8 mouse cellular contexts compared by ENCODE assay signal in the genomic region with DNA sequence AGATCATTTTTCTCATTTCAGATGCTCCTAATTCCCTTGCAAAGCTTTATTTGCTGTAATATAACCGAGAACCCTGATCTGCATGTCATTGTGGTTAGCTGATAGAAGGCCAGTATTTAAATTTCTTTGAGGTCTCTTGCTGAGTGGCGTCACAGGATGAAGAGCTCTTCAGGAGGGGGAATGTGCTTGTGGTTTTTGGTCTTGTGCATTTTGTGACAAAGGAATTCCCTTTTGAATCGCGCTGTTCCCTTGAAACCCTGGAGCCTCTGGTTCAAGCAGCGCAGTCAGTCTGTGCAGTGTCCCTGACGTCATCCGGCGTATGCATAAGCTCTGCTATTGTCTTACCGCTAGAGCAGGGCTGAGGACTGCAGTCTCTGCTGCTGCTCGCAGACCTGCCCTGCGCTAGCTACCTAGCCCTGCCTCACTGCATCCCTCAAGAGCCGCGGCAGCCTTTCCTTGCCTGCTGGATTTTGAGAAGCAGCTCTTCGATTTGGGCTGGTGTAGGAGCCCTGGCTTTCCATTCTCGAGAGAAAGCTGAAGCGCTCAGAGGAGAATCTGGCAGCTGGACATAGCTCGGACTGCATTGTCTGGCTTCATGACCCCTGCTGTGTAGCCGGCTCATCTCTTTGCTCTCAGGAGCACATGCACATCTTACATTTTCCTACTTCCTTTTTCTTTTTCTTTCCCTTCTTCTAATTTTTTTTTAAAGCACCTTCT. TPM values are rescaled to one million over a fixed set of nuclear protein-coding genes. Genes with fewer than 3 reads are reported as not detected.
DNase-seq lines count a peak whose midpoint lies in the region; ATAC-seq and TF ChIP-seq lines count a peak whose summit lies in the region.

No protein-coding gene starts in this region.

- peak in 1 of 2 experiments; percentile 54; a peak in 2 of 4 replicates for TF ChIP-seq POLR2A in MEL (IDR thresholded peaks at IDR 0.05; ENCODE audit: control insufficient read depth in 1 of 2, insufficient read depth in 1 of 2, low read depth in 1 of 2, low read length in 2 of 2, poor library complexity in 1 of 2)
- TF ChIP-seq POLR2A in thymus, adult 2 months (IDR thresholded peaks at IDR 0.05; ENCODE audit: control insufficient read depth, extremely low read depth, insufficient read depth, low read length, poor library complexity): no peak

- peak; percentile 99 for ATAC-seq in forebrain, embryonic 11.5 days (replicated peaks; ENCODE audit: low FRiP score)
- ATAC-seq in lung, embryonic 16.5 days (ENCODE audit: low read depth): peak; percentile 93

- peak; percentile 67 to 73 for TF ChIP-seq EP300 in MEL (IDR thresholded peaks at IDR 0.05; ENCODE audit: low read depth in 1 of 2, low read length in 2 of 2)

- TF ChIP-seq CTCF in MEL (IDR thresholded peaks at IDR 0.05 in 2 of 3, conservative IDR thresholded peaks at IDR 0.05 in 1 of 3; ENCODE audit: control insufficient read depth in 1 of 3, insufficient read depth in 1 of 3, low read depth in 2 of 3, low read length in 3 of 3, poor library complexity in 1 of 3, severe bottlenecking in 1 of 3): no peak
- TF ChIP-seq CTCF in thymus, adult 2 months (IDR thresholded peaks at IDR 0.05; ENCODE audit: borderline replicate concordance, control insufficient read depth, extremely low read depth, insufficient read depth, low read length, poor library complexity): no peak

- peaks cover 0 to 24% of the 10 kb centered on the region in 2 experiments; a peak in 2 of 4 replicates for H3K36me3 ChIP-seq in MEL (ENCODE audit: control insufficient read depth in 1 of 2, insufficient read depth in 2 of 2, low read length in 2 of 2)
- H3K36me3 ChIP-seq in forebrain, embryonic 11.5 days (ENCODE audit: control insufficient read depth, insufficient read depth, low read length): no peaks in the 10 kb centered on the region
- no peaks in the 10 kb centered on the region for H3K36me3 ChIP-seq in hindbrain, embryonic 10.5 days
- no peaks in the 10 kb centered on the region for H3K36me3 ChIP-seq in lung, embryonic 16.5 days (ENCODE audit: control insufficient read depth, insufficient read depth, low read length)
- H3K36me3 ChIP-seq in thymus, adult 2 months (ENCODE audit: control insufficient read depth, insufficient read depth, low read length): no peaks in the 10 kb centered on the region

- DNase-seq in MEL (ENCODE audit: low read depth, low spot score): peak; percentile 92
- peak; percentile 76 for DNase-seq in c-Kit-positive CD71-negative TER-119-negative erythroid progenitor cells, embryonic 14.5 days (ENCODE audit: low read depth)
- peak; percentile 83 for DNase-seq in forebrain, embryonic 11.5 days (ENCODE audit: low spot score)
- DNase-seq in hindbrain, embryonic 10.5 days (ENCODE audit: low spot score): peak; percentile 87
- peak; percentile 61 to 70 for DNase-seq in layer of hippocampus, postnatal 10 days (ENCODE audit: low spot score in 2 of 2)
- DNase-seq in ovary, adult 18-20 months (ENCODE audit: low spot score): peak; percentile 21
- DNase-seq in thymus, adult 2 months: peak; percentile 50

- peak overlapping the region; percentile 58 for H3K9ac ChIP-seq in MEL (ENCODE audit: control insufficient read depth, low read depth, low read length, poor library complexity, severe bottlenecking)
- H3K9ac ChIP-seq in forebrain, embryonic 11.5 days (ENCODE audit: low read length): peak overlapping the region; percentile 83
- peak overlapping the region; percentile 74 for H3K9ac ChIP-seq in lung, embryonic 16.5 days (ENCODE audit: low read length)

- peak overlapping the region; percentile 84 for H3K27ac ChIP-seq in MEL (ENCODE audit: control insufficient read depth, low read depth, low read length)
- H3K27ac ChIP-seq in forebrain, embryonic 11.5 days (ENCODE audit: low read depth, low read length): peak overlapping the region; percentile 89
- H3K27ac ChIP-seq in hindbrain, embryonic 10.5 days: peak overlapping the region; percentile 96
- peak overlapping the region; percentile 85 for H3K27ac ChIP-seq in lung, embryonic 16.5 days (ENCODE audit: low read length)
- H3K27ac ChIP-seq in thymus, adult 2 months (ENCODE audit: control insufficient read depth, insufficient read depth, low read length): no peak overlapping the region

- no peak for TF ChIP-seq RAD21 in MEL (IDR thresholded peaks at IDR 0.05; ENCODE audit: low read depth, low read length)

- H3K4me1 ChIP-seq in MEL (ENCODE audit: control insufficient read depth in 1 of 2, insufficient read depth in 2 of 2, low read length in 2 of 2): peaks cover 7 to 9% of the 10 kb centered on the region in 2 experiments
- H3K4me1 ChIP-seq in forebrain, embryonic 11.5 days (replicated peaks; ENCODE audit: control insufficient read depth, insufficient read depth, low read length): peaks cover 3% of the 10 kb centered on the region; the same call in 1 of the 2 replicates
- peaks cover 30% of the 10 kb centered on the region for H3K4me1 ChIP-seq in hindbrain, embryonic 10.5 days (replicated peaks)
- H3K4me1 ChIP-seq in lung, embryonic 16.5 days (replicated peaks; ENCODE audit: control insufficient read depth, insufficient read depth, low read length): peaks cover 22% of the 10 kb centered on the region
- peaks cover 2% of the 10 kb centered on the region; the same call in 1 of the 2 replicates for H3K4me1 ChIP-seq in thymus, adult 2 months (replicated peaks; ENCODE audit: control insufficient read depth, insufficient read depth, low read length)

- WGBS in forebrain, embryonic 11.5 days: 1% methylated on average over 18 of the region's 18 CpGs
- 2% methylated on average over 18 of the region's 18 CpGs for WGBS in hindbrain, embryonic 10.5 days
- WGBS in lung, embryonic 16.5 days: 4% methylated on average over 18 of the region's 18 CpGs
- 5% methylated on average over 18 of the region's 18 CpGs for WGBS in thymus, adult 2 months

- peaks cover 30% of the 10 kb centered on the region for H3K79me2 ChIP-seq in MEL (ENCODE audit: control insufficient read depth, insufficient read depth, low read length, poor library complexity)

- no peaks in the 10 kb centered on the region for H3K9me3 ChIP-seq in MEL (replicated peaks; ENCODE audit: insufficient read depth, low read length)
- H3K9me3 ChIP-seq in forebrain, embryonic 11.5 days (ENCODE audit: control insufficient read depth, low read length): no peaks in the 10 kb centered on the region
- no peaks in the 10 kb centered on the region for H3K9me3 ChIP-seq in hindbrain, embryonic 10.5 days
- no peaks in the 10 kb centered on the region for H3K9me3 ChIP-seq in lung, embryonic 16.5 days (ENCODE audit: control insufficient read depth, low read length)

- H3K4me2 ChIP-seq in forebrain, embryonic 11.5 days (ENCODE audit: low read depth, low read length, severe bottlenecking): peak overlapping the region; percentile 75
- H3K4me2 ChIP-seq in lung, embryonic 16.5 days (ENCODE audit: low read depth, low read length): peak overlapping the region; percentile 76

- peak overlapping the region; percentile 58 to 77 for H3K4me3 ChIP-seq in MEL (ENCODE audit: control insufficient read depth in 1 of 2, insufficient read depth in 1 of 2, low read depth in 2 of 2, low read length in 2 of 2)
- peak overlapping the region; percentile 49 for H3K4me3 ChIP-seq in forebrain, embryonic 11.5 days (ENCODE audit: low read depth, low read length)
- H3K4me3 ChIP-seq in hindbrain, embryonic 10.5 days: peak overlapping the region; percentile 62
- peak overlapping the region; percentile 54 for H3K4me3 ChIP-seq in lung, embryonic 16.5 days (ENCODE audit: low read length)
- peak overlapping the region; percentile 6; the same call in 1 of the 2 replicates for H3K4me3 ChIP-seq in thymus, adult 2 months (ENCODE audit: control insufficient read depth, insufficient read depth, low read length)

- no peaks in the 10 kb centered on the region for H3K27me3 ChIP-seq in MEL (ENCODE audit: control insufficient read depth in 1 of 2, insufficient read depth in 2 of 2, low read length in 2 of 2)
- no peaks in the 10 kb centered on the region for H3K27me3 ChIP-seq in forebrain, embryonic 11.5 days (ENCODE audit: control insufficient read depth, insufficient read depth, low read length)
- H3K27me3 ChIP-seq in hindbrain, embryonic 10.5 days (ENCODE audit: insufficient read depth, poor library complexity, severe bottlenecking): no peaks in the 10 kb centered on the region
- H3K27me3 ChIP-seq in lung, embryonic 16.5 days (ENCODE audit: control insufficient read depth, insufficient read depth, low read depth, low read length): no peaks in the 10 kb centered on the region
- H3K27me3 ChIP-seq in thymus, adult 2 months (ENCODE audit: control insufficient read depth, insufficient read depth, low read length): no peaks in the 10 kb centered on the region

TF ChIP-seq in MEL, 35 proteins besides CTCF, POLR2A, EP300 and RAD21 (continues in another document):
- TF ChIP-seq USF2 (IDR thresholded peaks at IDR 0.05; ENCODE audit: borderline replicate concordance in 1 of 2, insufficient read depth in 1 of 2, low read depth in 1 of 2, low read length in 2 of 2): no peak
- peak; percentile 16; the same call in 1 of the 2 replicates for TF ChIP-seq NRF1 (IDR thresholded peaks at IDR 0.05; ENCODE audit: insufficient read depth, low read depth, low read length, poor library complexity, severe bottlenecking)
- TF ChIP-seq MYB (IDR thresholded peaks at IDR 0.05; ENCODE audit: low read depth, low read length): no peak
- TF ChIP-seq BHLHE40 (IDR thresholded peaks at IDR 0.05; ENCODE audit: borderline replicate concordance, low read depth, low read length): peak; percentile 79; the same call in 1 of the 2 replicates
- TF ChIP-seq MAZ (IDR thresholded peaks at IDR 0.05; ENCODE audit: low read depth, low read length): peak; percentile 46; the same call in 1 of the 2 replicates
- peak; percentile 82 for TF ChIP-seq SIN3A (IDR thresholded peaks at IDR 0.05; ENCODE audit: low read length)
- peak; percentile 44 for TF ChIP-seq TBP (IDR thresholded peaks at IDR 0.05; ENCODE audit: low read depth, low read length)
- TF ChIP-seq NELFE (IDR thresholded peaks at IDR 0.05; ENCODE audit: low read depth, low read length): no peak
- peak; percentile 34; the same call in 1 of the 2 replicates for TF ChIP-seq POLR2AphosphoS5 (IDR thresholded peaks at IDR 0.05; ENCODE audit: borderline replicate concordance, low read depth, low read length)
- TF ChIP-seq USF1 (IDR thresholded peaks at IDR 0.05; ENCODE audit: low read depth, low read length): 0 out of 2 replicates have a peak, but pooled peaks have one; percentile 19
- no peak for TF ChIP-seq MAX (IDR thresholded peaks at IDR 0.05; ENCODE audit: low read length)

RNA-seq across cellular contexts. Expression of a gene that starts 56.3 kb away (rescaled TPM):
- total RNA-seq in MEL (2012; rRNA removed): 34.4 and 38.9 TPM in 2 replicates
- 10 to 100 TPM in 1 of 2 experiments, not detected in 1; 48.5 TPM for polyA plus RNA-seq in MEL (2012; ENCODE audit: insufficient read depth in 1 of 2, insufficient read length in 2 of 2, low read depth in 1 of 2, low replicate concordance in 2 of 2, missing spikeins in 1 of 2)
- 32.9 and 33.7 TPM in 2 replicates for polyA plus RNA-seq in forebrain, embryonic 11.5 days (2014; fragmentation: Nextera tagmentation; extraction: Ambion mirVana)
- polyA plus RNA-seq in hindbrain, embryonic 10.5 days (2016; fragmentation: Nextera tagmentation; extraction: Ambion mirVana): 22.8 and 34.8 TPM in 2 replicates
- 10 to 100 TPM; 42.6 to 44.5 TPM for total RNA-seq in layer of hippocampus, postnatal 10 days (2021)
- 39.3 and 40.5 TPM in 2 replicates for polyA plus RNA-seq in lung, embryonic 16.5 days (2015; fragmentation: Nextera tagmentation; extraction: Ambion mirVana)
- polyA plus RNA-seq in thymus, adult 2 months (2012; rRNA removed): 8.6 and 9.7 TPM in 2 replicates

Comparison
In these comparisons a context has a peak if more than half of its experiments do, and no peak if none do; other contexts are left out.
1. DNase-seq: peak in every context shown above with its lines; median percentile 92 in MEL; 87 in hindbrain, embryonic 10.5 days; 83 in forebrain, embryonic 11.5 days; 76 in c-Kit-positive CD71-negative TER-119-negative erythroid progenitor cells, embryonic 14.5 days; 66 in layer of hippocampus, postnatal 10 days; 50 in thymus, adult 2 months; 21 in ovary, adult 18-20 months.
2. H3K4me3 ChIP-seq: peak in every context shown above with its lines; median percentile 68 in MEL; 62 in hindbrain, embryonic 10.5 days; 54 in lung, embryonic 16.5 days; 49 in forebrain, embryonic 11.5 days; 6 in thymus, adult 2 months.